Mouse (Mus musculus): ENCODE data around the gene Ccnl1. TPM values are rescaled to one million over a fixed set of nuclear protein-coding genes. Genes with fewer than 3 reads are reported as not detected.

Gene Ccnl1
- polyA plus RNA-seq, 1 experiment from 2014 or later: 104 TPM

DNA sequence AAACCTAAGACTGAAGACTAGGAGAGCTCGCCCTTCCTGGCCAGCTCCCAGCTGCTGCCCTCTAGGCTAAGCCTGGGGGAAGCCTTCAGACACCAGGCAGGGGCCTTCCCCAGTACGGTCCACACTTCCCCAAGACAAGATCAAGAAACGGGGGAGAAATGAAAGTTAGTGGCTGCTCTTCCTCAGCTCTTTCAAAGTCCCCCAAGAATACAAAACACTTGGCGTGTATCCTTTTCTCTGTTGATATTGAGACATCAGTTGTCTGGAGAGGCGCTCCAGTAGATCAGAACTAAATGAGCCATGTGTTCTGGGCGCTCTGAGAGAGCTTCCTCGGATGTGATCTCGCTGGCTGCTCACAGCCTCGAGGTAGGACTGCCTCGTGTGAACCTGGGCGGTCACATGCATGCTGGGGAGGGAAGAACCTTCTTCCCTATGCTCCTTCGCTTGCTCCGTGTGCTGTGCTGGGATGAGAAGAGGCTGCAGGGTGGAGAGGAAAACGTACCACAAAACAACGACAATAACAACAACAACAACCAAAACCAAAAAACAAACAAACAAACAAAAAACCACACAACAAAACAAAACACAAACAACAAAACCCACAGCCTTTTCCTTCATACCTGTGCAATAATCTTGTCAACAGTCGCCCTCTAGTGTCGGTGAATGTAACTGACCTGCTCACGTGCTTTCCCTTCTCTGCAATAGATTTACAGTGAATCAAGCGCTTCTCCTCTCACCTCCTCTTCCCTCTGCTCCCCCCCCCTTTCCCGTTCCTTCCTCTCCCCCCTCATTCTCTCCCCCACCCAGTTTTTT, 28.0 kb downstream of the Ccnl1 start:
- Histone ChIP-seq H3K4me1 (peaks cover 29% of the 10 kb centered on the region), H3K9me3 (no peaks in the 10 kb centered on the region), H3K36me3 (replicated peaks) (no peaks in the 10 kb centered on the region), H3K4me3 (peak overlapping the region; percentile 47), H3K27me3 (replicated peaks; ENCODE audit: low read depth, poor library complexity, severe bottlenecking) (0 out of 2 replicates have a peak, but pooled peaks cover 5% of the 10 kb centered on the region), H3K27ac (replicated peaks) (peak overlapping the region; percentile 89)
- DNase-seq (ENCODE audit: low spot score): peak; percentile 71
- WGBS: 23% methylated on average over 20 of the region's 20 CpGs

DNA sequence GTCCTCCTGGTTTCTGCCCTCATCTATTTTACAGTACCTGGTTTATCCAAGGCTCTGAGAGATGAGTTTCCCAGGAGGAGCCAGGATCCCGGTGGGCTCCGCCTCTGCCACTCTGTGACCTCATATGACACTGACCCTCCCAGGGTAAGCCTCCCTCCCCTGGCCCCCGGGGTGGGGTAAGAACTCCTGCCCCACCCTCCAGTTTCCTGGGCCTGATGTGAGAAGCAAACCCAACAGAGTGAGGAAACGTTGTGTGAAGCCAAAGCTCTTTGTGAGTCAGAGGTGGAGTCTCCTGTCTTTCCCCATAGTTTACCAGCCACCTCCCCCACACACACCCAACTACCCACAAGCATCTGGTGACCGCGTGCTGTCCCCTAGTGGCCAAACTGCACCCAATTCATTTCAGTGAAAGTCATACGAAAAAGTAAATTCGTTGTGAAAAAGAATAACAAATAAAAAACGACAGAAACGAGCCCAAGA, 28.7 kb downstream of the Ccnl1 start:
- peak; percentile 88 for DNase-seq (ENCODE audit: low spot score)
- Histone ChIP-seq H3K36me3 (replicated peaks) (no peaks in the 10 kb centered on the region), H3K9me3 (no peaks in the 10 kb centered on the region), H3K27ac (replicated peaks) (peak overlapping the region; percentile 89), H3K27me3 (replicated peaks; ENCODE audit: low read depth, poor library complexity, severe bottlenecking) (0 out of 2 replicates have a peak, but pooled peaks cover 5% of the 10 kb centered on the region), H3K4me3 (peak overlapping the region; percentile 47), H3K4me1 (peaks cover 29% of the 10 kb centered on the region)
- 2% methylated on average over 10 of the region's 10 CpGs for WGBS

DNA sequence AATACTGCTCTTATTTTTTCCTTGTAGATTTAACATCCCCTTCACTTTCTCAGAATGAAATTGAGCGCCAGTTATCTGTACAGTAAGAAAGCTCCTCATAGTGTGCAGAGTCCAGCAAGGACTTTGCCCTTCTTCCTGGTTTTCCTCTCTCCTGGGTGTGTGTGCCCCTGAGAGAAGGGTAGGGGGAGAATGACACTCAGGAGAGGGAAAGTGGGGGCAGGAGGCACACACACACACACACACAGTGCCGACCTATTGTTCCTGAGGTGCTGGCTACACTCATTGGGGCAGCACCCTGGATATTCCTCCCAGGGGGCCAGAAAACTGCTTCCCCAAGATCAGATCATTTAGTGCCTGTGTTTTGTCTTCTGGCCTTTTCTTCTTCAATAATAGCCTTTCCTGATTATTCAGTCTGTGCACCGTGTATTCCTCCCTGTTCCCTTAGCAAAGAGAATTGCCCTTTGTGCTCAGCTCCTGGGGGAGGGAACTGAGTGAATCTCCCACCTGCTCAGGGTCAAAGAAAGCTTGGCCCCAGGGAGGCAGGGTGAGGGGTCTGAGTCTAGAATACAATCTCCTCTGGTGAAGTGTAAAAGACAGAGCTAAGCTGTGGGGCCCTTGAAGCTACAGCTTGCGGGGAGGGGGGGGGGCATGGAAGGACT, 29.3 kb downstream of the Ccnl1 start:
- peak; percentile 47 for DNase-seq (ENCODE audit: low spot score)
- peak overlapping the region; percentile 47 for H3K4me3 ChIP-seq
- peaks cover 29% of the 10 kb centered on the region for H3K4me1 ChIP-seq
- H3K36me3 ChIP-seq (replicated peaks): no peaks in the 10 kb centered on the region
- 0 out of 2 replicates have a peak, but pooled peaks cover 5% of the 10 kb centered on the region for H3K27me3 ChIP-seq (replicated peaks; ENCODE audit: low read depth, poor library complexity, severe bottlenecking)
- peak overlapping the region; percentile 89 for H3K27ac ChIP-seq (replicated peaks)
- no peaks in the 10 kb centered on the region for H3K9me3 ChIP-seq
- WGBS: 38% methylated on average over 4 of the region's 4 CpGs

DNA sequence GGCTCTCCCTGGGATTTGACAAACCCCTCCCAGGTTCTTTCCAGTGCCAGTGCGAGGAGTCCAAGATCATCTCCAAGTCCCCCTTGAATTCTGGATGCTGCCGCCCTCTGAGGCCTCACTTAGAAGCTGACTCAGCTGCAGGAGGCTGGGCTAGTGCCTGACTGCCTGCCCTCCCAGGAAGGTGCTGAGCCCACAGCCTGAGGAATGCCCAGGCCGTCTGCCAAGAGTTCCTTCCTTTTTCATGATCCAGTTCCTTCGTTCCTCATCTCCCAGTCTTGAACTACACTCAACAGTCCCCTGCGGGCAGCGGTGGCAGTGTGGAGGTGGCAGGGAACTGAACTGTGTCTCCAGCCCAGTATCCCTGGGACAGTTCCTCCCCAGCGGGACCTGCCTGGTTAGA, 30.4 kb downstream of the Ccnl1 start:
- peaks cover 29% of the 10 kb centered on the region for H3K4me1 ChIP-seq
- H3K27ac ChIP-seq (replicated peaks): peak overlapping the region; percentile 48; the same call in 1 of the 2 replicates
- 63% methylated on average over 7 of the region's 7 CpGs for WGBS
- H3K4me3 ChIP-seq: no peak overlapping the region
- no peaks in the 10 kb centered on the region for H3K9me3 ChIP-seq
- no peaks in the 10 kb centered on the region for H3K36me3 ChIP-seq (replicated peaks)
- H3K27me3 ChIP-seq (replicated peaks; ENCODE audit: low read depth, poor library complexity, severe bottlenecking): 0 out of 2 replicates have a peak, but pooled peaks cover 5% of the 10 kb centered on the region
- peak; percentile 20 for DNase-seq (ENCODE audit: low spot score)

- H3K27ac ChIP-seq (replicated peaks): no peak overlapping the region
- no peak for DNase-seq (ENCODE audit: low spot score)
- H3K9me3 ChIP-seq: no peaks in the 10 kb centered on the region
- no peak overlapping the region for H3K4me3 ChIP-seq
- 79% methylated on average over 4 of the region's 4 CpGs for WGBS
- no peaks in the 10 kb centered on the region for H3K36me3 ChIP-seq (replicated peaks)
- H3K4me1 ChIP-seq: peaks cover 29% of the 10 kb centered on the region
- H3K27me3 ChIP-seq (replicated peaks; ENCODE audit: low read depth, poor library complexity, severe bottlenecking): 0 out of 2 replicates have a peak, but pooled peaks cover 5% of the 10 kb centered on the region
Observed at GRCm38 (mm10) chr3:65927101-65927501, 30.9 kb downstream of the Ccnl1 start.

DNA sequence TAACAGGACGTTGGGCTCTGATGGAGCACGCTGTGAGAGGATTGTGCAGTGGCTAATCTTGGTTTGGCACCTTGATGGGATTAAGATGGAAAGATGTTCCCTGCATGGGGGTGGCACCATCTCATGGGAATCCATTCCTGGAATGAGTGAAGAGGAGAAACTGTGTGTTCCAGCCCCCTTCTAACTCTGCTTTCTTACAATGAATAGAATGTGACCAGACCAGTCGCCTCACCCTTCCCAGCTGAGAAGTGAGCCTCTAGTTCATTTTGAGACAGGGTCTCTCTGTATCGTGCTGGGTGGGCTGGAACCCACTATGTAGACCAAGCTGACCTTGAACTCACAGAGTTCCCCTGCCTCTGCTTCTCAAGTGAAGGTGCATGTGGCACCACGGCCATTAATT, 31.6 kb downstream of the Ccnl1 start:
- no peaks in the 10 kb centered on the region for H3K9me3 ChIP-seq
- H3K27me3 ChIP-seq (replicated peaks; ENCODE audit: low read depth, poor library complexity, severe bottlenecking): 0 out of 2 replicates have a peak, but pooled peaks cover 5% of the 10 kb centered on the region
- no peak for DNase-seq (ENCODE audit: low spot score)
- 87% methylated on average over 5 of the region's 5 CpGs for WGBS
- H3K27ac ChIP-seq (replicated peaks): no peak overlapping the region
- peaks cover 29% of the 10 kb centered on the region for H3K4me1 ChIP-seq
- H3K36me3 ChIP-seq (replicated peaks): no peaks in the 10 kb centered on the region
- H3K4me3 ChIP-seq: no peak overlapping the region

- no peak overlapping the region for H3K4me3 ChIP-seq
- 84% methylated on average over 5 of the region's 5 CpGs for WGBS
- no peaks in the 10 kb centered on the region for H3K9me3 ChIP-seq
Observed at GRCm38 (mm10) chr3:65925058-65925740, 32.9 kb downstream of the Ccnl1 start.

DNA sequence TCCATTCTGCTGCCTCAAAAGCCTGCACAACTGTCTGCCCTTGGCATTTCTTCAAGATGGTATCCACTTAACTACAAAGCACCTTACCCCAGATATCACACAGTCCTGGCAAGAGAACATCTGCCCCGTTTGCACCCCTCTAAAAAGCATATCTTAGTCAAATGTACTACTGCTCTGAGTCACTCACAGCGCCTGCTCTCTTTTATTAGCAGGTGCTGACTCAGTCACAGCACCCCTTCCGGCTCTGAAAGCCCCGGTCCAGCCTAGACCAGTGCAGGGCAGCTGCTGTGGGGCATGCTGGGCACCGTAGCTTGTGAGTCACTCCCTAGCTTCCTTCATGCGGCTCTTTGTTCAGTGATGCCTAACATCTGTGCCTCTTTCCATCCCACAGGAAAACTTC, 35.6 kb downstream of the Ccnl1 start:
- no peaks in the 10 kb centered on the region for H3K9me3 ChIP-seq
- H3K27ac ChIP-seq (replicated peaks): no peak overlapping the region
- H3K4me3 ChIP-seq: no peak overlapping the region
- WGBS: 73% methylated on average over 6 of the region's 6 CpGs
- peaks cover 2% of the 10 kb centered on the region for H3K4me1 ChIP-seq
- 0 out of 2 replicates have a peak, but pooled peaks cover under 1% of the 10 kb centered on the region for H3K27me3 ChIP-seq (replicated peaks; ENCODE audit: low read depth, poor library complexity, severe bottlenecking)
- DNase-seq (ENCODE audit: low spot score): no peak
- H3K36me3 ChIP-seq (replicated peaks): no peaks in the 10 kb centered on the region

More at GRCm38 (mm10) chr3:65925058-65925740, 32.9 kb downstream of the Ccnl1 start:
- H3K27ac ChIP-seq (replicated peaks): no peak overlapping the region
- peaks cover 28% of the 10 kb centered on the region for H3K4me1 ChIP-seq
- no peak for DNase-seq (ENCODE audit: low spot score)
- no peaks in the 10 kb centered on the region for H3K36me3 ChIP-seq (replicated peaks)
- 0 out of 2 replicates have a peak, but pooled peaks cover 5% of the 10 kb centered on the region for H3K27me3 ChIP-seq (replicated peaks; ENCODE audit: low read depth, poor library complexity, severe bottlenecking)

DNA sequence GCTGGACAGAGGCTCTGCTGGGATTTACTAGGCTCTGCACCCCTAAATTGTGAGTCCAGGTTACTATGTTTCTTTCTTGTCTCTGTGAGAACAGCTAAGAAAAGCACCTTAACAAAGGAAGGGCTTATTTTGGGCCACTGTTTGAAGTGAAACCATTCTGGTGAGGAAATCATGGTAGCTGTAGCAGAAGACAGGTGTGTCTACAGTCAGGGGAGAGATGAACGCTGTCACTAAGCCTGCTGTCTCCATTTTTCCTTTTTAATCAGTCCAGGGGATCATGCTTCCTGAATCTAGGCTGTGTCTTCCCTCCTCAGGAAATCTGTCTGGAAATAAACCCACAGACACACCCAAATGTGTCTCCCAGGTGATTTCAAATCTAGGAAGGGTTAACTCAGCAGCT, 36.4 kb downstream of the Ccnl1 start:
- WGBS: 91% methylated on average over 1 of the region's 1 CpGs
- no peak for DNase-seq (ENCODE audit: low spot score)
- Histone ChIP-seq H3K27me3 (replicated peaks; ENCODE audit: low read depth, poor library complexity, severe bottlenecking) (no peaks in the 10 kb centered on the region), H3K36me3 (replicated peaks) (no peaks in the 10 kb centered on the region), H3K4me1 (no peaks in the 10 kb centered on the region), H3K4me3 (no peak overlapping the region), H3K27ac (replicated peaks) (no peak overlapping the region), H3K9me3 (no peaks in the 10 kb centered on the region)

DNA sequence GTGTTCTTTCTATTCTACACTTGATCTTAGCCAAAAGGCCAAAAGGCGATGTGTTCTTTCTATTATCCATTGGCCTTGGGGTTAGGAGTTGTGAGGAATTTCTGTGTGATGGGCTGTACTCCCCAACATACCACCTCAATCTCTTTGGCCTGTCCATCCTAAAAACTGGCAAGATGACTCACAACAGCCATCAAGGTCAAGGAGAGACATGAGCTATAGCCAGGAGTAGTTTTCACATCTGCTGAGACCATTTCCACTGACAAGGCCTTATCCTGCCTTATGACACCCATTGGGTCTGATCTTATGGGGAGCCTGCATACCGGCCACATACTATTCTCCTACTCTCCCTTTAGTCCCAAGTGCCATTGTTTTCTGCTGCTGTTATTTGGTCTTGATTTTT, 39.0 kb downstream of the Ccnl1 start:
- Histone ChIP-seq H3K27me3 (replicated peaks; ENCODE audit: low read depth, poor library complexity, severe bottlenecking) (no peaks in the 10 kb centered on the region), H3K36me3 (replicated peaks) (no peaks in the 10 kb centered on the region), H3K4me3 (no peak overlapping the region), H3K4me1 (no peaks in the 10 kb centered on the region), H3K9me3 (no peaks in the 10 kb centered on the region), H3K27ac (replicated peaks) (no peak overlapping the region)
- no peak for DNase-seq (ENCODE audit: low spot score)
- 97% methylated on average over 2 of the region's 2 CpGs for WGBS

DNA sequence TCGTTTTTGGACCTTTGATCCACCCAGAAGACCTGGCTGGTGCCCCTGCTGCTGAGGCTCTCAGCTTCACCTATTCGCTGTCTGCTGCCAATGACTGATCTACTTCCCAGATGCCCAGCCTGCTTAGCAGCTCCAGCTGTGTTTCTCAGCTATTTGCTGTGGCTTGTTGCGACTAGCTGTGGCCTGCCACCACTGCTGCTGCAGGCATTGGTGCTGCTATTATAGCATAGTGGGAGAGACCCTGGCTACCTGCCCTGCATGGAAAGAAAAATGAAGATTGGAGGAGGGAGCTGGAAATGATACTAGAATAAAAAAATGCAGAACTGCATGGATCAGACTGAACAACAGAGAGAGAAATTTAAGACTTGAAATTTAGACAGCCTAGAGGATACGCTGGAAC, 45.1 kb downstream of the Ccnl1 start:
- Histone ChIP-seq H3K4me1 (no peaks in the 10 kb centered on the region), H3K4me3 (no peak overlapping the region), H3K36me3 (replicated peaks) (no peaks in the 10 kb centered on the region), H3K9me3 (no peaks in the 10 kb centered on the region), H3K27ac (replicated peaks) (no peak overlapping the region), H3K27me3 (replicated peaks; ENCODE audit: low read depth, poor library complexity, severe bottlenecking) (no peaks in the 10 kb centered on the region)
- 65% methylated on average over 4 of the region's 4 CpGs for WGBS
- no peak for DNase-seq (ENCODE audit: low spot score)

- H3K36me3 ChIP-seq (replicated peaks): no peaks in the 10 kb centered on the region
- DNase-seq (ENCODE audit: low spot score): no peak
- H3K27me3 ChIP-seq (replicated peaks; ENCODE audit: low read depth, poor library complexity, severe bottlenecking): no peaks in the 10 kb centered on the region
- H3K9me3 ChIP-seq: no peaks in the 10 kb centered on the region
- no peak overlapping the region for H3K27ac ChIP-seq (replicated peaks)
- no peaks in the 10 kb centered on the region for H3K4me1 ChIP-seq
- WGBS: 78% methylated on average over 11 of the region's 11 CpGs
- H3K4me3 ChIP-seq: no peak overlapping the region
Observed at GRCm38 (mm10) chr3:65912217-65912616, 45.8 kb downstream of the Ccnl1 start.
